Mouse (Mus musculus): ENCODE results near the gene Gm10188. TPM values are rescaled to one million over a fixed set of nuclear protein-coding genes. Genes with fewer than 3 reads are reported as not detected.
A peak's percentile ranks its signal among the peaks of the same experiment; 100 is the strongest.

Gm10188 gene
- not detected in 2 replicates for total RNA-seq (2021)
- long read RNA-seq, result 0 reads

DNA sequence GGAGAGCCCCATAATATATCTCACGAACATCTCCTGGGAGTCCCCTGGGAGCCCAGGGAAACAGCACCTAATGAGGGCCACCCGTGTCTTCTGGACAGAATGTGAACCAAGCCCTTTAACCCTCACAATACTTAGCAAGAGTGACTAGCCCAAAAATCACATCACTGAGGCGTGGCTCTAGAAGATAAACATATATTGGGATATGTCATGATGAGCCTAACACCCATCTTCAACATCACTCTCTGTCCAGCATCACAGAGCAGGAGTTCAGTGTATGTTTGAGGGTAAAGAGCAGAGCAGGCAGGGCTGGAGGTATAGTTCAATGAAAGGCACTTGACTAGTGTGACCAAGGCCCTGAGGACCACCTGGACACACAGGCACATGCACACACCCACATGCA lies at the start of gene Gm10188:
Gene Gm10188, minus strand, starts transcription at position 101 of the 400 bp plus-strand sequence.
- no peak for DNase-seq

DNA sequence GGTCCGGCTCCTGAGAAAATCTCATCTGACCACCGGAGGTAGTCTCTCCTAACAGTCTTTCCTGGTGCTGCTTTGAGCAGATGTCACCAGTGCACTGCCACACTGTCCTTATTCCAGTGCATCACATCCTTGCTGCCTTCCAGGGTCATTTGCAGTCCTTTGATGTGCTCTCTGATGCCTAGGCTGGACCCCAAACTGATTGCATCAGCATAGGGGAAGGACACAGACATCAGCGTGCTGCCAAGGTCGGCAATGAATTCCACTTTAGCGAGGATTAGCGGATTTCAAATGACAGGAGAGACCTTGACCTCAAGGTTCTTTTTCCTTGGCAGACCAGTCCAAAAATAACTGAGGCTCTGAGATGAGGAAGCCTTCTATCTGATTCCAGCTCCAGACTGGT lies 47.6 kb upstream of the Gm10188 start:
- peak; percentile 55 for DNase-seq

DNA sequence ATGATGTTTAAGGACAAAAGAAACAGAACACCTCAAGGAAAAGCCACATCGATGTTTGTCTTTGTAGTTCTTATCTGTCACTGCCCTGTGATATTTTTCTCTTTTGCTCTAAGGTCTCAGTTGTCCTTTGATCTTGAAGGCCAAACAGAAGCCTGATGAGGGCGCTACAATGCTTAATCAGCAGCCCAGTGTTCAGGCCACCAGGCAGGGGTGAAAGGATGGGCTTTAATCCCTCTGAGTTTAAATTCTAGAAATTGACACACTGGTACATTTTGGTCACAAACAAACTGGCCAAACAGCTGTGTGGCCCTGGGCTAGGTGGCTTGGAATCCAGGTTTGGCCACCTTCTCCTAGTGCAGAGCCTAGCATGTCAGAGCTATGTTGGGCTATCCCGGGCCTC lies 47.1 kb upstream of the Gm10188 start:
- DNase-seq, result no peak

DNA sequence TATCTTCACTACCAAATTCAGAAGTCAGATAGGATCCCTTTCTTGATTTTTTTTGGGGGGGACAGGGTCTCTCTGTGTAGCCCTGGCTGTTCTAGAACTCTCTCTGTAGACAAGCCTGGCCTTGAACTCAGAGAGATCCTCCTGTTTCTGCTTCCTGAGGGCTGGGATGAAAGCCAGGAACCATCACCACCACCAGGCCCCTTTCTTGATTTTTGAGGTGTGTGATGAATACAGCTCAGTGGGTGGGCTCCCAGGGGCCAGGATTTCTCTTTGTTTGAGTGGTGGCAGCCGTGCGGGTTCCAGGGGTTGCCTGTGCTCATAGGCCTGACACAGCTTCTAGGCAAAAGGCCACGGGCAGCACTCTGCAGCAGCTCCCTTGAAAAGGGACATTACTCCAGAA lies 41.7 kb upstream of the Gm10188 start:
- no peak for DNase-seq

DNA sequence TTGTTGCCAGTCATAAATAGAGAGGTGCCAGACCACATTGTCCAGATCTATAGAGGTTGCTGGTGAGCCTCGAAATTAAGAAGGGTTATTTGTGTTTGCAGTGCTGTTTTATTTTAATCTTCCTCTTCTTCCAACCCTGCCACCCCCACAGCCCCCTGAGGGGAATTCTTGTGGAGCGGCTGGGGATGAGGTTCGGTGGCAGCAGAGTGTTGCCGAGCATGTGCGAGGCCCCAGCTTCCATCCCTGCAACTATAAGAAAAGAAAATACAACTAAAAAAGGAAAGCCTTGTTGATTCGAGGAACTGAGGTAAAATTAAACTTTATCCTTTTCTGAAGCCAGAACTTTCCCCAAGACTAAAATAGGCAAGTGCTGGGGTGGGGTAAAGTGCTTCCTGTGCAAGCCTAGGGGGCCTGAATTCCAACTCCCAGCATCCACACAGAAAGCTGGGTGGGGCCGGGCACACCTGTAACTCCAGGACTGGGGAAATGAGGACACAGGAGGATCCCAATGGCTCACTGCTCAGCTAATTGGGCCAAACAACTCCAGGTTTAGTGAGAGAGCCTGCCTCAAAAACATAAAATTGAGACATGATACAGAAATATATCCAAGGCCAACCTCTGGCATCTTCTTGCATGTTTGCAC lies 39.0 kb upstream of the Gm10188 start:
- no peak for DNase-seq

GRCm38 (mm10) chr1:132267959-132268358 lies 38.4 kb upstream of the Gm10188 start:
- no peak for DNase-seq

- no peak for DNase-seq
Observed at GRCm38 (mm10) chr1:132266791-132267557, 37.4 kb upstream of the Gm10188 start.

DNA sequence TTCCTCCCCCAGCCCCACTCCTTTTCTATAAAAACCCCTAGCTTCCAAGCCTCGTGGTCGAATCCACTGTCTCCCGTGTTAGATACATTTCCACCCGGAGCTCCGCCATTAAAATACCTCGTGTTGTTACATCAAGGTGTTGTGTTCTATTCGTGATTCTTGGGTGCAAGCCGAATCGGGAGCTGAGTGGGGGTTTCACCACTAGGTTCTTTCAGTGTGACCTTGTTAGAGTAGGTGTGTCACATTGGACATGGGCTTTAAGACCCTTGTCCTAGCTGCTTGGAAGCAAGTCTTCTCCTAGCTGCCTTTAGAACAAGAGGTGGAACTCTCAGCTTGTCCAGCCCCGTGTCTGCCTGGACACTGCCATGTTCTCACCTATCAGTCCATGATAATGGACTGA lies 36.4 kb upstream of the Gm10188 start:
- no peak for DNase-seq

DNA sequence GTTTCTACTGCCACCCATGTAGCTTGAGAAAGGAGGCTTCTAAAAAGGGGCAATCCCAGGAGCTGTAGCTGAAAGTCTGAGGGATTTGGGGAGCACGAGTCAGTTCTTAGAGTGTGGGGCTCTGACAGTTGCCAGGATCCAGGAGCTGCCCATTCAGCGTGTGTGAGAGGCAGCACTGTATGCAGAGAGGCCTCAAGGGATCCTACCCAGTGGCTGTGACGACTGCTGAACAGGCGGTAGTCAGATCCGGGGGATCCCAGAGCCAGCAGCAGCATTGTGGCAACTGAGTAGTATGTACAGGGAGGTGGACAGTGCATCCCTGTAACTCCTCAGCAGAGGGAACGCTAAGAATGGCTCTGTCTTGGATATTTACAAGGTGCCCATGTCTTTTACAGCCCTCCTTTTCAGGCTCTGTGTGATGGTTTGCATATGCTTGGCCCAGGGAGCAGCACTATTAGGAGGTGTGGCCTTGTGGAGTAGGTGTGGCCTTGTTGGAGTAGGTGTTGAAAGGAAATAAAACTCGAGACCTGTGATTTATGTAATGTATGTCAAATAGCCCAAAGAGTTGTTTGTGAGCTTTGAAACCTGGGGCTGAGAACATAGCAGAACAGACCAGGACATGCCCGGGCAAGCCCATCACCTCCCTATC lies 35.8 kb upstream of the Gm10188 start:
- DNase-seq, result no peak

- no peak for DNase-seq
Observed at GRCm38 (mm10) chr1:132264577-132264976, 35.0 kb upstream of the Gm10188 start.

DNA sequence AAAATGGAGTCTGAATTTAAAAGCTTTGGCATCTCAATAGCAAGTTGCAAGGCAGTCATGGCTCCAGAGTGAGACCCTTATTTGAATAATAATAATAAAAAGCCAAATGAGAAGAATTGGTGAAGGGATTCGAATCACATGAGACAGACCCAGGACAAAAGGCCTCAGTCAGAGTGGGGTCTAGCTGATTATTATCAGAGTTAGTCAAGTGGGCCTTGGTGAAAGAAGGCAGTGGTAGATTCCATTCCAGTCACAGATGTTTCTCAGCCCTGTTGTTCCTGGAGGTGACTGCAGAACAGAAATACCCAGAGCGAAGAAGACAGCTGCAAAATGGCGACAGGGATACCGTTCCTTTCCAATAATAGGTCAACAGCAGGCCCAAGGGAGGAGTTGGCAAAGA lies 34.1 kb upstream of the Gm10188 start:
- DNase-seq, result no peak

GRCm38 (mm10) chr1:132261058-132261457 lies 31.5 kb upstream of the Gm10188 start:
- DNase-seq, result no peak

GRCm38 (mm10) chr1:132260331-132260730 lies 30.8 kb upstream of the Gm10188 start:
- DNase-seq, result no peak

- DNase-seq, result no peak
Observed at GRCm38 (mm10) chr1:132254467-132254866, 24.9 kb upstream of the Gm10188 start.

GRCm38 (mm10) chr1:132246641-132247040 lies 17.1 kb upstream of the Gm10188 start:
- no peak for DNase-seq

- DNase-seq, result no peak
Observed at GRCm38 (mm10) chr1:132246137-132246536, 16.6 kb upstream of the Gm10188 start.

- no peak for DNase-seq
Observed at GRCm38 (mm10) chr1:132245010-132245409, 15.4 kb upstream of the Gm10188 start.

DNA sequence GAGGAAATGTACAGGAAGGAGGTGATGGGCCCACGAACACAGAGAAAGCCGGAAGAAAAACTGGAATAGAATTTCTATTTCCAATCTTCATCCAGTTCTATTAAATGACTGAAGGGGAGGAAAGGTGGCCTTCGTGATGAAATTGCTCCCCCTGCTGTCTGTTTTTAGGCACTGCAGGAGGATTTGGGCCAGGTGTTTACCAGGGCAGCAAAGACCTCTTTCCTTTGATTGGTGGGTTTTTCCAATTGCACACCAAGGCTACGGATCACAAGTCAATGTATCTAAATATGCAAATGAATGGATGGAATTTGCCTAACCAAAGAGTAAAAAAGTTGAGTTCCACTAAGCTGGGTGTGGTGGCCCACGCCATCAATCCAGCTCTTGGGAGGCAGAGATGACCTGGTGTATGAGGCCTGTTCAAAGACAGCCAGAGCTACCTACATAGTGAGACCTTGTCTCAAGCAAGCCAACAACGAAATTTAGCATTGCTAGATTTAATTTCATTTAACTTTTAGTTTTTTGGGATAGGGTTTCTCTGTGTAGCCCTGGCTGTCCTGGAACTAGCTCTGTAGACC lies 8.1 kb upstream of the Gm10188 start:
- DNase-seq, result peak; percentile 51

DNA sequence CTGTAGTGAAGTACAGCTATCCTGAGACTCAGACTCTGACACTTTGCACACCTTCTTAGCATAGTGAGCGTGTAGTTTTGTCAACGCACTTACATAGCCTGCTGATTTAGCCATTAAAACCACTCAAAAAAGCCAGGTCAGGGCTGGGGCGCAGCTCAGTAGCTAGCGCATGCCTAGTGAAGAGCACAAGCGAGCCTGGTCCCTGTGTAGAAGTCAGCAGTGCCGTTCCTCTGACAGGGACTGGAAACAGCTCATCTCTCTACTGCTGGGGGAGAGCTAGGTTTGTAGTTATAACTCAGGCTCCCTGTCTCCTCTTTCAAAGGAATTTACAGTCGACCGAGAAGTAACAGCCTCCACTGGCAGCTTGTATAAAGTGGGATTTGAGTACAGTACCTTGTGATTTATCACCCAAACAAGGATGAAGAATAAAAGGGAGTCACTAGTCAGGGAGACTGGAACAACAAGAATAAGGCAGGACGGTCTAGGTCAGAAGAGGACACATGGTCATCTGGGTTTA lies 5.2 kb upstream of the Gm10188 start:
- DNase-seq, result no peak

- peak; percentile 31 for DNase-seq
Observed at GRCm38 (mm10) chr1:132233566-132233965, 4.0 kb upstream of the Gm10188 start.

GRCm38 (mm10) chr1:132231470-132232274 lies 2.1 kb upstream of the Gm10188 start:
- no peak for DNase-seq
